Mouse (Mus musculus) stomach, postnatal 0 days (tissue): ENCODE data around the gene Tprgl.

Experiments
- CTCF ChIP-seq: IDR thresholded peaks from 2 replicates; pipeline ENCODE4 v1.5.1; 2016; ENCODE audit warnings: antibody characterized with exemption, low read depth, mild to moderate bottlenecking, moderate library complexity
- EP300 ChIP-seq: optimal IDR thresholded peaks from 2 replicates; pipeline ENCODE3; 2016; ENCODE audit warnings: antibody characterized with exemption

DNA sequence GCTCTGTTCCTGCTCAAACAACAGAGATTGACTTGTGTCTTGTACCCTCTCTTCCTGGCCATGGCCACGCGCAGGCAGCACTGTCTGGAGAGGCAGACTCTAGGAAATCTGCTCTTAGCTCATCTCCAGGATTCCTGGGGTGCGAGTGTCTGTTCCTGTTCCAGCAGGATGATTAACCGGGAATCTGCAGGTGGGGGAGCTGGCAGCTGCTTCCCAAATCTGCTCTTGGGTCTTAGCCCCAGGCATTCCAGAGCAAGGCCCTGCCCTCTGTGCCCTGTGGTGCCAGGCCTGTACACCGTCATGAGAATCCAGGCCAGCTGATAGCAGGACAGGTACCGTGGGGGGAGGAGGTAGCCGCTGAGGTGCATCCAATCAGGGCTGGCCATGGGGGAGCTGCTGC lies 44.1 kb upstream of the Tprgl start:
- no peak for TF ChIP-seq CTCF
- TF ChIP-seq EP300, result no peak
